Mouse (Mus musculus) kidney, adult 8-10 months (tissue): Measurements from ENCODE around the gene Olfr1388.
"Not testable (repeated sequence)": the region's sequence is repeated elsewhere in the genome, so short reads cannot be mapped to it uniquely, and the experiment has no call there.

Source experiments
- DNase-seq, 2 experiments: peaks; one replicate each; pipeline ENCODE4 v3.0.0; 2022

The Olfr1388 gene

DNA sequence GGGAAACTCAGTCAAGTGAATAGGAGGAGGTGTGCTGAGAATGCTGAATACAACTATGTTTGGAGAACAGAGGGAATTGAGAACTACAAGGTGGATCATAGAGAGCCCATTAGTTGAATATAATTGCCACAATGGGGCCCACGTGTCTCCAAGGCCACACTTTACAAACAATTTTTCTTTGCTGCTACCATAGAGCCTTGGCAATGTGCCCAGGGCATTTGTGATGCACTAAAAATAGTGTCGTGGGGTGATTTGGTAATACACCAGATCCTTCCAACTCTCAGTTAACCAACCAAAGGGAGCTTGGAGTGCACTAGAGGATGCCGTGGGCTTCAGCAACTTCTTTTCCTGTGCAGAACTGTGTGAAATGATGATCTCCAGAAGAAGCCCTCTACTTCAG lies at the start of gene Olfr1388:
Gene Olfr1388 (plus strand): TSS at position 214 of the 400 bp plus-strand sequence.
- no peak for DNase-seq

DNA sequence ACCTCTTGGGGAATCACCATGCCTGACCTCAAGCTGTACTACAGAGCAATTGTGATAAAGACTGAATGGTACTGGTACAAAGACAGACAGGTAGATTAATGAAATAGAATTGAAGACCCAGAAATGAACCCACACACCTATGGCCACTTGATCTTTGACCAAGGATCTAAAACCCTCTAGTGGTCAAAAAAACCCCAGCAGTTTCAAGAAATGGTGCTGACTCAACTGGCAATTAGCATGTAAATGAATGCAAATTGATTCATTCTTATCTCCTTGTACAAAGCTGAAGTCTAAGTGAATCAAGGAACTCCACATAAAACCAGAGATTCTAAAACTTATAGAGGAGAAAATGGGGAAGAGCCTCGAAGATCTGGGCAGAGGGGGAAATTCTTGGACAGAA lies 43.7 kb upstream of the Olfr1388 start:
- DNase-seq, result not testable (repeated sequence)

DNA sequence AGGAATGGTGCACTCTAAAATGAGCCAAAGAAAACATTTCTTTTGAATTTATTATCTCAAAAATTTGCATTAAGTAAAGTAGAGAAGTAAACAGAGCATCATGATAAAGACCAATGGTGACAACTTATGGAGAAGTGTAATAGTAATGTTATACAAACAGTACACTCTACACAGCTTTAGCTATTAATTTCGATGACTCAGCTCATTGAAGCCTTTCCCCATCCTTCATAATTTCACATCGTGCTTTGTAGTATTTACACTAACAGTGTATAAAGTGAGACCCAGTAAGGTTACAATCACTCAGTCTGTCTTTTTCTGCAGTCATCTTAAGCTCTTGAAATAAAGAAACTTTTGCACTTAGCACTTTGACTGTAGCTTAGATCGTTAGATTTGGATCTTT lies 29.6 kb upstream of the Olfr1388 start:
- no peak for DNase-seq

DNA sequence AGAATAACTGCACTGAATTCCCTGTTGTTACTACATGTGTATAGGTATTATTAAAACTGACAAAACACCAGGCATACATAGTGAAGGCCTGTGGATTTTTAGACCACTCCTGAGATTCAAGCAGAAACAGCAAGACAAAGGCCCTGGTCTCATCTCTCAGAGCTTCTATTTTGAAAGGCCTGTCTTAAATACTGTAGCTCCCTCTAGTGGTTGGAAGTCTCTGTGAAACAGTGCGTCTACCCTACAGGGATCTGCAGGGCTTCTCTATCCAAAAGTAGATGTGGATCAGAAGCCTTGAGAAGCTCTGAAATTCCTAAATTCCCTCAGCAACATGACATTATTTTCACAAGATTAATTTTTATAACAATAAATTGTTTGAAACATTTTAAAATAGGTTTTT lies 25.9 kb upstream of the Olfr1388 start:
- peak; percentile 9 to 17 for DNase-seq

DNA sequence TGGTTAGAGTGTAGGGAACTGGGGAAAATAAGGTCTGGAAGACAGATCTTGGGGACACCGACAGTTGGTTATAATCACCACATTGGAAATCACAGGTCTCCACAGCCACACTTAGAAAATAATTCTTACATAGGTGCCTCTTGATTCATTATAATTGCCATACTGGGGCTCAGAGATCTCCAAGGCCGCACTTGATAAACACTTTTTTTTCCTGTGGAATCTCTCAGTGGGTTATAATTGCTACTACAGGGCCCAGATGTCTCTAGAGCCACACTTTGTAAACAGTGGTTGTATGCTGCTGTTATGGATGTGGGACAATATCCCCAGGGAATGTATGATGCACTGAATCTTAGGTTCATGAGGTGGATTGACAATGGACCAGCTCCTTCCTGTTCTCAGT lies 13.7 kb upstream of the Olfr1388 start, which contains the start of gene Olfr1389:
Gene Olfr1389 (plus strand): TSS at position 301 of the 400 bp plus-strand sequence.
- no peak for DNase-seq

DNA sequence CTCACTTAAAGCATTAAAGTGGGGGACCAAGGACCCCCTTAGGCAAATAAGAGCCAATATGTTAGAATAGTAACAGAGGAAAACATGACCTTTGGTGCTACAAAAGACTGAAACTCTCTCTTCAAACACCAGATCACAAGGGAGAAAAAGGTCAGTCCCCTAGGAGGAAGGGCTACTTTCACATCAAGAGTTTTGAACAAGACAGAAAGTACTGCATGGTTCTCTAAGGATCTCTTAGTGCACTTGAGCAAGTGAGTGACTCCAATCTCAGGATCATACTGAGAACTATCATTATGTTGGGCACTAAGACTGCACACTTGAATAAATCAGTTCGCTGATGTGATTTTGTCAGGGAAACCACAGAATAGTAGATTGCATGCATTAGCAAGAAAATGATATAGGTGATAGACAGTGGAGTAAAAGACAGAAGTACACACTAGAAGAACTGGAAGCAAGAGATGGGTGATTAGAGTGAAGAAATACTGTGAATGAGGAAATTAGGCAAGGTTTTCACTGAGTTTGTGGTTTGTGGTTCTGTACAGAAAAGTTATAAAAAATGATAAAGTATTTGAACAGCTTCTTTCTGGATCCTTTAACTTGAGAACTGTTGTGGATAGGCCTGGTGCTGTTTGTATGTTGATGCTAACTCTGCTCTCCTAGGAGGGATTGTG lies 11.0 kb upstream of the Olfr1388 start:
- DNase-seq, result no peak

DNA sequence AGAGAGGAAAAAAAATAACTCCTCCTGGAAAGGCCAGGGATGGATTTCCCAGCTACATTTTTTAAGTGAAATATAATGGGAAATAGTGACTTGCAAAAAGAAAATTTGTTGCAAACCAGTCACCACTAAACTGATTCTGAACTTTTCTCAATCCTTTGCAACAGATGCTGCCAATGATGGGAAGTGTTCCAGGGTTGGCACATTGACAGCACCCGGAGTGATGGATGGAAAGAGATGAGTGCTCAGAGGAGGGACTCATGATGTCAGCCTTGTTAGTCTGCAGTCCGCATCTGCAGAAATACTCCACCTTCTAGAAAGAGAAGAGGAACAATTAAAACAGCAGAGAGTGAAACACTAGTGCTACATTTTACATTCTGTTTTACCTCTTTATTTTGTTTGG lies 6.8 kb upstream of the Olfr1388 start:
- DNase-seq, result no peak

DNA sequence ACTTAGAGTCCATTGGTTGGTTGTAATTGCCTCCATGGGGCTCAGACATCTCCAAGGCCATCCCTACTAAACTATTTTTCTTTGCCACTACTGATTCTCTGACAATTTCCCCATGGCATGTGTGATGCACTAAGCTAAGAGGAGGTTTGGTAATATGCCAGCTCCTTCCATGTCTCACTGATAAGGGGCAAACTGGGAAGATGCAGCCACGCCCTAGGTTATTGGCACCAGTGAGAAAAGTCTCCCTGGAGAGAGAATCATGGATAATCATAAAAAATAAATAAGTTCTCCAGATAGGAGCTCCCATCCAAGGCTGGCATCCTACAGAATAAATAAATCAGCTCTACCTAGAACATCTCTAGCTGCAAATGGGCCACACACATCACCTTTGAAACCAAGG lies 18.6 kb downstream of the Olfr1388 start, which contains the start of gene Olfr1387:
Gene Olfr1387 (plus strand): TSS at position 301 of the 400 bp plus-strand sequence.
- no peak for DNase-seq

DNA sequence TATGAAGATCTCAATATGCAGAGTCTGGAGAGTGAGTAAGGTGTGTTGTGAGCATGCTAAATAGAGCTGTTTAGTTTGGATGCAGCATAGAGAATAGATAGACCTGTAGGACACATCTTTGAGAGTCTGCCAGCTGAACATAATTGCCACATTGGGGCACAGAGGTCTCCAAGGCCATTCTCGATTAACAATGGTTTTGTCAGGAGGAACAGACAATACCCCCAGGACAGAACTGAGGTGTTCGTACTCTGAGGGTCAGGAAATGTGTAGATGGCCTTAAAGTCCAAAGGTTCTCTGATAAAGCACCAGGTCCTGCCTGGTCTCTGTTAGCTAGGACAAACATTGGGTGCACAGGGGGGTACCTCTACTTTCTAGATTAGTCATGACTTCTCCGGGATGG lies 28.3 kb downstream of the Olfr1388 start, which contains the start of gene Olfr1386:
Gene Olfr1386 (plus strand): TSS at position 301 of the 400 bp plus-strand sequence.
- not testable (repeated sequence) for DNase-seq

DNA sequence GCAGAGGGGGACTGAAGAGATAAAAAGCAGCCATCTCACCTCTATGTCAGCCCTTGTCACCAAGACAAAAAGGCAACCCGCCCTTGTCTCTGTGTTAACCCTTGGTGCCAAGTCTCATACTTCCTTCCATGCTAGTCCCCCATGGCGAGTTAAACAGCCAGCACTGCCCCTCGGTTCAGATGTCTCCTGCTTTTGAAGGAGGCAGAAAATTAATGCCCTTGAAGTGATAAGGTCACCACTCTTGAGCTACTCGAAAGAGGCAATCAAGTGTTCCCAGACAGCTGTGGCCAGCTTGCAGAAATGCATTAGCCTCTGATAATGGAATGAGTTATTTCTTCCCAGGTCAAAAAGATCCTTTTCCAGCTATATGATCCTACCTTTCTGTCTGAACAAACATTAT lies 49.5 kb downstream of the Olfr1388 start:
- no peak for DNase-seq

DNA sequence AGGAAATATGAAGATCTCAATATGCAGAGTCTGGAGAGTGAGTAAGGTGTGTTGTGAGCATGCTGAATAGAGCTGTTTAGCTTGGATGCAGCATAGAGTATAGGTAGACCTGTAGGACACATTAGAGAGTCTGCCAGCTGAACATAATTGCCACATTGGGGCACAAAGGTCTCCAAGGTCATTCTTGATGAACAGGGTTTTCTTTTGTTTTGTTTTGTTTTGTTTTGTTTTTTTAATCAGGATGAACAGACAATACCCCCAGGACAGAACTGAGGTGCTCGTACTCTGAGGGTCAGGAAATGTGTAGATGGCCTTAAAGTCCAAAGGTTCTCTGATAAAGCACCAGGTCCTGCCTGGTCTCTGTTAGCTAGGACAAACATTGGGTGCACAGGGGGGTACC lies 52.3 kb downstream of the Olfr1388 start, which contains the start of gene Olfr1385:
Gene Olfr1385 (plus strand): TSS at position 301 of the 400 bp plus-strand sequence.
- not testable (repeated sequence) for DNase-seq
